Mouse (Mus musculus) MEL (cell line): ENCODE data around the gene Dhx58. TPM values are rescaled to one million over a fixed set of nuclear protein-coding genes. Genes with fewer than 3 reads are reported as not detected.

ENCODE experiments used
- DNase-seq: peaks from one replicate; pipeline ENCODE4 v3.0.0; 2011; ENCODE audit warnings: low read depth, low spot score
- H3K27ac ChIP-seq: 2 replicates; pipeline ENCODE4 v1.5.1; 2012; ENCODE audit warnings: low read depth, mild to moderate bottlenecking, control low read depth, low read length, moderate library complexity; ENCODE audit not compliant: control insufficient read depth
- H3K27me3 ChIP-seq, 2 experiments: fragments of 150-350 bp in 1 of 2; sonication (generic) in 1 of 2; 2 replicates each; pipeline ENCODE4 v1.6.1; 2012; ENCODE audit warnings: low read length in 2 of 2, mild to moderate bottlenecking in 2 of 2, improper control_type of control experiment in 1 of 2, moderate library complexity in 1 of 2; ENCODE audit not compliant: insufficient read depth in 2 of 2, control insufficient read depth in 1 of 2
- H3K36me3 ChIP-seq, 2 experiments: 2 replicates each; pipeline ENCODE4 v1.6.1; 2012 to 2014; ENCODE audit warnings: low read length in 2 of 2, improper control_type of control experiment in 1 of 2, inconsistent platforms in 1 of 2, mild to moderate bottlenecking in 1 of 2; ENCODE audit not compliant: insufficient read depth in 2 of 2, control insufficient read depth in 1 of 2
- H3K4me1 ChIP-seq, 2 experiments: fragments of 150-350 bp in 1 of 2; sonication (generic) in 1 of 2; 2 replicates each; pipeline ENCODE4 v1.6.1; 2012; ENCODE audit warnings: low read length in 2 of 2, improper control_type of control experiment in 1 of 2, mild to moderate bottlenecking in 1 of 2; ENCODE audit not compliant: insufficient read depth in 2 of 2, control insufficient read depth in 1 of 2
- H3K4me3 ChIP-seq, 2 experiments: fragments of 150-350 bp in 1 of 2; sonication (generic) in 1 of 2; 2 replicates each; pipeline ENCODE4 v1.5.1; 2012; ENCODE audit warnings: low read depth in 2 of 2, low read length in 2 of 2, mild to moderate bottlenecking in 2 of 2, moderate library complexity in 2 of 2, control low read depth in 1 of 2, improper control_type of control experiment in 1 of 2; ENCODE audit not compliant: control insufficient read depth in 1 of 2, insufficient read depth in 1 of 2
- H3K79me2 ChIP-seq: 2 replicates; pipeline ENCODE4 v1.6.1; 2012; ENCODE audit warnings: mild to moderate bottlenecking, low read length, moderate library complexity; ENCODE audit not compliant: control insufficient read depth, poor library complexity, insufficient read depth
- H3K9ac ChIP-seq: 2 replicates; pipeline ENCODE4 v1.6.1; 2012; ENCODE audit warnings: low read depth, mild to moderate bottlenecking, control low read depth, low read length, moderate library complexity; ENCODE audit not compliant: control insufficient read depth, poor library complexity, severe bottlenecking
- H3K9me3 ChIP-seq: fragments of 150-350 bp; sonication (generic); replicated peaks from 2 replicates; pipeline ENCODE4 v1.6.1; 2012; ENCODE audit warnings: mild to moderate bottlenecking, low read length, improper control_type of control experiment, moderate library complexity; ENCODE audit not compliant: insufficient read depth
- CHD1 ChIP-seq: IDR thresholded peaks from 2 replicates; pipeline ENCODE4 v1.6.1; 2012; ENCODE audit warnings: low read depth, mild to moderate bottlenecking, inconsistent platforms, low read length, improper control_type of control experiment
- CTCF ChIP-seq, 3 experiments: IDR thresholded peaks in 2 of 3; conservative IDR thresholded peaks in 1 of 3; 2 replicates each; pipeline ENCODE4 v1.5.1; 2011 to 2012; ENCODE audit warnings: low read length in 3 of 3, low read depth in 2 of 3, mild to moderate bottlenecking in 2 of 3, improper control_type of control experiment in 1 of 3, inconsistent platforms in 1 of 3, mixed read lengths in 1 of 3, moderate library complexity in 1 of 3; ENCODE audit not compliant: control insufficient read depth in 1 of 3, insufficient read depth in 1 of 3, poor library complexity in 1 of 3, severe bottlenecking in 1 of 3
- ELF1 ChIP-seq: IDR thresholded peaks from 2 replicates; pipeline ENCODE4 v1.6.1; 2014; ENCODE audit warnings: low read depth, mild to moderate bottlenecking, inconsistent platforms, low read length, improper control_type of control experiment, moderate library complexity
- JUND ChIP-seq: IDR thresholded peaks from 2 replicates; pipeline ENCODE4 v1.6.1; 2011; ENCODE audit warnings: low read depth, mild to moderate bottlenecking, improper control_type of control experiment, low read length
- MAFK ChIP-seq: IDR thresholded peaks from 2 replicates; pipeline ENCODE4 v1.6.1; 2011; ENCODE audit warnings: low read depth, mild to moderate bottlenecking, low read length, improper control_type of control experiment, borderline replicate concordance
- MEF2A ChIP-seq: IDR thresholded peaks from 2 replicates; pipeline ENCODE4 v1.6.1; 2014; ENCODE audit warnings: low read depth, mild to moderate bottlenecking, inconsistent platforms, low read length, improper control_type of control experiment; ENCODE audit not compliant: poor library complexity, insufficient replicate concordance, severe bottlenecking; ENCODE audit errors: extremely low read depth
- MXI1 ChIP-seq: IDR thresholded peaks from 2 replicates; pipeline ENCODE4 v1.6.1; 2011; ENCODE audit warnings: mild to moderate bottlenecking, low read depth, low read length, improper control_type of control experiment
- MYB ChIP-seq: IDR thresholded peaks from 2 replicates; pipeline ENCODE4 v1.6.1; 2011; ENCODE audit warnings: mild to moderate bottlenecking, low read depth, low read length, improper control_type of control experiment
- NRF1 ChIP-seq: IDR thresholded peaks from 2 replicates; pipeline ENCODE4 v1.6.1; 2014; ENCODE audit warnings: low read depth, mild to moderate bottlenecking, inconsistent platforms, low read length, improper control_type of control experiment, moderate library complexity; ENCODE audit not compliant: poor library complexity, insufficient read depth, severe bottlenecking
- POLR2A ChIP-seq, 2 experiments: IDR thresholded peaks; 2 replicates each; pipeline ENCODE4 v1.6.1; 2011 to 2012; ENCODE audit warnings: low read length in 2 of 2, mild to moderate bottlenecking in 2 of 2, control low read depth in 1 of 2, improper control_type of control experiment in 1 of 2, low read depth in 1 of 2, moderate library complexity in 1 of 2; ENCODE audit not compliant: control insufficient read depth in 1 of 2, insufficient read depth in 1 of 2, poor library complexity in 1 of 2
- POLR2AphosphoS5 ChIP-seq: IDR thresholded peaks from 2 replicates; pipeline ENCODE4 v1.6.1; 2012; ENCODE audit warnings: low read depth, borderline replicate concordance, mild to moderate bottlenecking, inconsistent platforms, low read length, moderate library complexity, mixed read lengths
- RAD21 ChIP-seq: IDR thresholded peaks from 2 replicates; pipeline ENCODE4 v1.6.1; 2011; ENCODE audit warnings: mild to moderate bottlenecking, low read depth, low read length, improper control_type of control experiment
- RCOR1 ChIP-seq: IDR thresholded peaks from 2 replicates; pipeline ENCODE4 v1.6.1; 2012; ENCODE audit warnings: low read depth, mild to moderate bottlenecking, inconsistent platforms, low read length, improper control_type of control experiment
- SMC3 ChIP-seq: IDR thresholded peaks from 2 replicates; pipeline ENCODE4 v1.6.1; 2011; ENCODE audit warnings: low read depth, low read length, improper control_type of control experiment
- TAL1 ChIP-seq: IDR thresholded peaks from 2 replicates; pipeline ENCODE4 v1.6.1; 2012; ENCODE audit warnings: mild to moderate bottlenecking, inconsistent platforms, low read length, moderate library complexity, mixed read lengths
- UBTF ChIP-seq: IDR thresholded peaks from 2 replicates; pipeline ENCODE4 v1.6.1; 2012; ENCODE audit warnings: low read depth, mild to moderate bottlenecking, inconsistent platforms, low read length, improper control_type of control experiment, moderate library complexity, borderline replicate concordance; ENCODE audit not compliant: insufficient read depth
- USF1 ChIP-seq: IDR thresholded peaks from 2 replicates; pipeline ENCODE4 v1.6.1; 2014; ENCODE audit warnings: low read depth, mild to moderate bottlenecking, inconsistent platforms, low read length, improper control_type of control experiment, moderate library complexity
- USF2 ChIP-seq, 2 experiments: IDR thresholded peaks; 2 replicates each; pipeline ENCODE4 v1.6.1; 2011 to 2012; ENCODE audit warnings: improper control_type of control experiment in 2 of 2, low read length in 2 of 2, borderline replicate concordance in 1 of 2, inconsistent platforms in 1 of 2, low read depth in 1 of 2, mild to moderate bottlenecking in 1 of 2; ENCODE audit not compliant: insufficient read depth in 1 of 2
- polyA plus RNA-seq, 2 experiments: library from polyadenylated mRNA; stranded (reverse) in 1 of 2; unstranded in 1 of 2; fragments of >175 nt in 1 of 2; fragments of >200 nt in 1 of 2; gene quantifications; 2 replicates each; pipeline versions ENCODE4 v1.2.1 to v1.2.4; 2012; ENCODE audit warnings: low replicate concordance in 2 of 2, low read depth in 1 of 2; ENCODE audit not compliant: insufficient read length in 2 of 2, insufficient read depth in 1 of 2, missing spikeins in 1 of 2
- total RNA-seq: library from RNA; depleted of rRNA; stranded (reverse); fragments of 300-350 nt; gene quantifications from 2 replicates; pipeline ENCODE4 v1.2.3, GENCODE M21; 2012

Dhx58 gene
- total and polyA plus RNA-seq, 3 experiments = 3.6 to 3.9 TPM; not detected in 1

DNA sequence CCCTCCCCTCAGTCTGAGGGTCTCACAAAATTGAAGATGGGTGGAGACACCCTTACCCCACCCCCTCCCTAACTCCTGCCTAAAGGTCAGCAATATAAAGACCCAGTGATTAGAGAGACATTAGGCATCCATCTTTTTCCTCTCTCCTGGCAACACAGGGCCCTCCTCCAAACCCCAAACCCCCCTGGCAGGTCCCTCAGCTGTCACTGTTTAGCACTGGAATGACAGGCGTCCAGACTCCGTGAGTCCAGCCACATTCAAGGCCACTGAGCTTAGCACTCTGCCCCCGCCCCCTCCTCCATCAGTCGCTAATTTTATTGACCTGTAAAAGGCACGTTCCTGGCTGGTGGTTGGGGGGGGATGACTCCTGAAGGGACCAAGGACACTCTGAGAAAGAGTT lies 10.9 kb downstream of the Dhx58 start:
- DNase-seq = no peak
- H3K79me2 ChIP-seq = no peaks in the 10 kb centered on the region
- H3K36me3 ChIP-seq = no peaks in the 10 kb centered on the region
- H3K9me3 ChIP-seq = no peaks in the 10 kb centered on the region
- no peak for TF ChIP-seq MXI1
- no peak for TF ChIP-seq ELF1
- TF ChIP-seq CTCF (IDR thresholded peaks at IDR 0.05 in 2 of 3, conservative IDR thresholded peaks at IDR 0.05 in 1 of 3; ENCODE audit: control insufficient read depth in 1 of 3, insufficient read depth in 1 of 3, low read depth in 2 of 3, low read length in 3 of 3, poor library complexity in 1 of 3, severe bottlenecking in 1 of 3) = no peak
- TF ChIP-seq JUND = no peak
- no peak for TF ChIP-seq MEF2A
- no peak for TF ChIP-seq NRF1
- TF ChIP-seq SMC3 = no peak
- no peak for TF ChIP-seq CHD1
- TF ChIP-seq UBTF = no peak
- TF ChIP-seq POLR2A (IDR thresholded peaks at IDR 0.05; ENCODE audit: control insufficient read depth in 1 of 2, insufficient read depth in 1 of 2, low read depth in 1 of 2, low read length in 2 of 2, poor library complexity in 1 of 2) = no peak
- TF ChIP-seq POLR2AphosphoS5 = no peak
- no peak for TF ChIP-seq RCOR1
- TF ChIP-seq MYB = no peak
- no peak for TF ChIP-seq RAD21
- peaks cover 2 to 8% of the 10 kb centered on the region in 2 experiments; a peak in 2 of 4 replicates for H3K4me1 ChIP-seq
- H3K4me3 ChIP-seq = no peak overlapping the region
- no peaks in the 10 kb centered on the region; a peak in 1 of 4 replicates for H3K27me3 ChIP-seq
- H3K27ac ChIP-seq = no peak overlapping the region
- H3K9ac ChIP-seq = no peak overlapping the region

DNA sequence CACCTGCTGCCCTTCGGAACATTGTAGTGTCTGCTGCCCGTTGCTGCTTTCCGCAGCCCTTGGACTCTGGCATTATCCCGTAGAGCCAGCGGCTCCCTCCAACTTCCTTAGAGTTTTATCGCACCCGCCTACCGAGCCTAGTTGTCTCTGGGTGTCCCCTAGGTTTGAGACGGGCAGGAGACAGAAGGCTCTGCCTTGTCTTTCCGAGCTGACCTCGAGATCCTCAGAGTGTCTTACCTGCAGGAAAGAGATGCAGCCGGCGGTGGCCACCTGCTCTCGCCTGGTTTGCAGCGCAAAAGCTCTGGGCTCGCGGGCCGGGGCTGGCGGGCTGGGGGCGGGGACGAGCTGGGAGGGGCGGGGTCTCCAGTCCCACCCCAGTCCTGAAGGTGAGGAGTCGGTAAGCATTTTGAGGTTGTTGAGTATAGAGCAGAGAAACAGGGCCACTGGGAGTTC lies 11.9 kb downstream of the Dhx58 start, which contains the start of gene Zfp385c:
Zfp385c (minus strand) TSS at position 292 of the 453 bp plus-strand sequence.
- Histone ChIP-seq H3K36me3 (no peaks in the 10 kb centered on the region), H3K27ac (no peak within 1 kb of the TSS), H3K9ac (peak within 1 kb of the TSS; percentile 20), H3K9me3 (no peaks in the 10 kb centered on the region), H3K4me1 (peaks cover 2 to 8% of the 10 kb centered on the region in 2 experiments; a peak in 2 of 4 replicates), H3K4me3 (peak within 1 kb of the TSS; percentile 48 to 70), H3K27me3 (no peaks in the 10 kb centered on the region; a peak in 1 of 4 replicates), H3K79me2 (no peaks in the 10 kb centered on the region)
- TF ChIP-seq TAL1 = no peak
- no peak for TF ChIP-seq USF2 (IDR thresholded peaks at IDR 0.05; ENCODE audit: borderline replicate concordance in 1 of 2, insufficient read depth in 1 of 2, low read depth in 1 of 2, low read length in 2 of 2)
- no peak for TF ChIP-seq USF1
- no peak for TF ChIP-seq MAFK
- 0 out of 2 replicates have a peak, but pooled peaks have one; percentile 5 for TF ChIP-seq RCOR1
- no peak for TF ChIP-seq UBTF
- DNase-seq = peak; percentile 56
